Mouse (Mus musculus): ENCODE data around the gene Ostc. TPM values are rescaled to one million over a fixed set of nuclear protein-coding genes. Genes with fewer than 3 reads are reported as not detected.

Gene Ostc
- polyA plus RNA-seq, 1 experiment from 2014 or later = 454 TPM

GRCm38 (mm10) chr3:130691596-130692170 is 17.6 kb downstream of the Ostc start:
- Histone ChIP-seq H3K4me2 (ENCODE audit: low read depth, low read length) (peak overlapping the region; percentile 62), H3K27ac (replicated peaks; ENCODE audit: low read depth, low read length) (no peak overlapping the region), H3K4me3 (ENCODE audit: low read depth, low read length) (peak overlapping the region; percentile 30), H3K9me3 (ENCODE audit: control insufficient read depth, low read length) (no peaks in the 10 kb centered on the region), H3K9ac (ENCODE audit: low read depth, low read length) (no peak overlapping the region), H3K36me3 (ENCODE audit: control insufficient read depth, insufficient read depth, low read length) (peaks cover 21% of the 10 kb centered on the region), H3K4me1 (ENCODE audit: control insufficient read depth, insufficient read depth, low read length) (no peaks in the 10 kb centered on the region), H3K27me3 (replicated peaks; ENCODE audit: control insufficient read depth, insufficient read depth, low read length) (no peaks in the 10 kb centered on the region)
- 45% methylated on average over 12 of the region's 12 CpGs for WGBS
- ATAC-seq (ENCODE audit: low read depth) (no peak), DNase-seq (ENCODE audit: low spot score) (no peak)

GRCm38 (mm10) chr3:130690834-130691595 is 18.2 kb downstream of the Ostc start:
- peak overlapping the region; percentile 53; the same call in 1 of the 2 replicates for H3K27ac ChIP-seq (replicated peaks; ENCODE audit: low read depth, low read length)
- H3K9ac ChIP-seq (ENCODE audit: low read depth, low read length) = peak overlapping the region; percentile 35
- no peaks in the 10 kb centered on the region for H3K27me3 ChIP-seq (replicated peaks; ENCODE audit: control insufficient read depth, insufficient read depth, low read length)
- DNase-seq (ENCODE audit: low spot score) (peak; percentile 83), ATAC-seq (ENCODE audit: low read depth) (peak; percentile 81)
- no peaks in the 10 kb centered on the region for H3K4me1 ChIP-seq (ENCODE audit: control insufficient read depth, insufficient read depth, low read length)
- no peaks in the 10 kb centered on the region for H3K9me3 ChIP-seq (ENCODE audit: control insufficient read depth, low read length)
- H3K36me3 ChIP-seq (ENCODE audit: control insufficient read depth, insufficient read depth, low read length) = peaks cover 16% of the 10 kb centered on the region
- peak overlapping the region; percentile 62 for H3K4me2 ChIP-seq (ENCODE audit: low read depth, low read length)
- peak overlapping the region; percentile 30 for H3K4me3 ChIP-seq (ENCODE audit: low read depth, low read length)
- 14% methylated on average over 20 of the region's 20 CpGs for WGBS

- 13% methylated on average over 12 of the region's 12 CpGs for WGBS
- H3K4me2 ChIP-seq (ENCODE audit: low read depth, low read length) = no peak overlapping the region
- H3K4me3 ChIP-seq (ENCODE audit: low read depth, low read length) = no peak overlapping the region
- H3K9me3 ChIP-seq (ENCODE audit: control insufficient read depth, low read length) = no peaks in the 10 kb centered on the region
- H3K27me3 ChIP-seq (replicated peaks; ENCODE audit: control insufficient read depth, insufficient read depth, low read length) = no peaks in the 10 kb centered on the region
- ATAC-seq (ENCODE audit: low read depth) = peak; percentile 47
- DNase-seq (ENCODE audit: low spot score) = peak; percentile 89
- H3K4me1 ChIP-seq (ENCODE audit: control insufficient read depth, insufficient read depth, low read length) = no peaks in the 10 kb centered on the region
- H3K36me3 ChIP-seq (ENCODE audit: control insufficient read depth, insufficient read depth, low read length) = peaks cover 4% of the 10 kb centered on the region
- no peak overlapping the region for H3K9ac ChIP-seq (ENCODE audit: low read depth, low read length)
- no peak overlapping the region for H3K27ac ChIP-seq (replicated peaks; ENCODE audit: low read depth, low read length)
Observed at GRCm38 (mm10) chr3:130689630-130690029, 19.6 kb downstream of the Ostc start.

GRCm38 (mm10) chr3:130687051-130687450 is 22.2 kb downstream of the Ostc start:
- ATAC-seq (ENCODE audit: low read depth) = no peak
- Histone ChIP-seq H3K4me2 (ENCODE audit: low read depth, low read length) (no peak overlapping the region), H3K4me3 (ENCODE audit: low read depth, low read length) (no peak overlapping the region), H3K27ac (replicated peaks; ENCODE audit: low read depth, low read length) (no peak overlapping the region), H3K9ac (ENCODE audit: low read depth, low read length) (no peak overlapping the region), H3K36me3 (ENCODE audit: control insufficient read depth, insufficient read depth, low read length) (no peaks in the 10 kb centered on the region), H3K27me3 (replicated peaks; ENCODE audit: control insufficient read depth, insufficient read depth, low read length) (no peaks in the 10 kb centered on the region), H3K4me1 (ENCODE audit: control insufficient read depth, insufficient read depth, low read length) (no peaks in the 10 kb centered on the region), H3K9me3 (ENCODE audit: control insufficient read depth, low read length) (no peaks in the 10 kb centered on the region)
- DNase-seq (ENCODE audit: low spot score) = no peak
- 87% methylated on average over 1 of the region's 1 CpGs for WGBS

GRCm38 (mm10) chr3:130685014-130685366 is 24.3 kb downstream of the Ostc start:
- WGBS = 77% methylated on average over 8 of the region's 8 CpGs
- Histone ChIP-seq H3K4me2 (ENCODE audit: low read depth, low read length) (no peak overlapping the region), H3K9ac (ENCODE audit: low read depth, low read length) (no peak overlapping the region), H3K27me3 (replicated peaks; ENCODE audit: control insufficient read depth, insufficient read depth, low read length) (no peaks in the 10 kb centered on the region), H3K27ac (replicated peaks; ENCODE audit: low read depth, low read length) (no peak overlapping the region), H3K4me1 (ENCODE audit: control insufficient read depth, insufficient read depth, low read length) (no peaks in the 10 kb centered on the region), H3K4me3 (ENCODE audit: low read depth, low read length) (no peak overlapping the region), H3K36me3 (ENCODE audit: control insufficient read depth, insufficient read depth, low read length) (no peaks in the 10 kb centered on the region), H3K9me3 (ENCODE audit: control insufficient read depth, low read length) (no peaks in the 10 kb centered on the region)
- ATAC-seq (ENCODE audit: low read depth) = no peak
- DNase-seq (ENCODE audit: low spot score) = no peak

GRCm38 (mm10) chr3:130684276-130685013 is 24.8 kb downstream of the Ostc start:
- Histone ChIP-seq H3K4me2 (ENCODE audit: low read depth, low read length) (no peak overlapping the region), H3K4me3 (ENCODE audit: low read depth, low read length) (no peak overlapping the region), H3K27me3 (replicated peaks; ENCODE audit: control insufficient read depth, insufficient read depth, low read length) (no peaks in the 10 kb centered on the region), H3K9me3 (ENCODE audit: control insufficient read depth, low read length) (no peaks in the 10 kb centered on the region), H3K27ac (replicated peaks; ENCODE audit: low read depth, low read length) (no peak overlapping the region), H3K36me3 (ENCODE audit: control insufficient read depth, insufficient read depth, low read length) (no peaks in the 10 kb centered on the region), H3K4me1 (ENCODE audit: control insufficient read depth, insufficient read depth, low read length) (no peaks in the 10 kb centered on the region), H3K9ac (ENCODE audit: low read depth, low read length) (no peak overlapping the region)
- ATAC-seq (ENCODE audit: low read depth) (no peak), DNase-seq (ENCODE audit: low spot score) (no peak)
- 86% methylated on average over 9 of the region's 9 CpGs for WGBS

GRCm38 (mm10) chr3:130683836-130684235 is 25.4 kb downstream of the Ostc start:
- DNase-seq (ENCODE audit: low spot score) (no peak), ATAC-seq (ENCODE audit: low read depth) (no peak)
- no peaks in the 10 kb centered on the region for H3K36me3 ChIP-seq (ENCODE audit: control insufficient read depth, insufficient read depth, low read length)
- 77% methylated on average over 8 of the region's 8 CpGs for WGBS
- H3K4me1 ChIP-seq (ENCODE audit: control insufficient read depth, insufficient read depth, low read length) = no peaks in the 10 kb centered on the region
- H3K9ac ChIP-seq (ENCODE audit: low read depth, low read length) = no peak overlapping the region
- H3K27ac ChIP-seq (replicated peaks; ENCODE audit: low read depth, low read length) = no peak overlapping the region
- H3K27me3 ChIP-seq (replicated peaks; ENCODE audit: control insufficient read depth, insufficient read depth, low read length) = no peaks in the 10 kb centered on the region
- no peak overlapping the region for H3K4me3 ChIP-seq (ENCODE audit: low read depth, low read length)
- no peaks in the 10 kb centered on the region for H3K9me3 ChIP-seq (ENCODE audit: control insufficient read depth, low read length)
- H3K4me2 ChIP-seq (ENCODE audit: low read depth, low read length) = no peak overlapping the region

GRCm38 (mm10) chr3:130682183-130682582 is 27.1 kb downstream of the Ostc start:
- H3K4me2 ChIP-seq (ENCODE audit: low read depth, low read length) = no peak overlapping the region
- H3K27ac ChIP-seq (replicated peaks; ENCODE audit: low read depth, low read length) = no peak overlapping the region
- WGBS = 68% methylated on average over 9 of the region's 9 CpGs
- no peak overlapping the region for H3K9ac ChIP-seq (ENCODE audit: low read depth, low read length)
- H3K27me3 ChIP-seq (replicated peaks; ENCODE audit: control insufficient read depth, insufficient read depth, low read length) = no peaks in the 10 kb centered on the region
- no peaks in the 10 kb centered on the region for H3K9me3 ChIP-seq (ENCODE audit: control insufficient read depth, low read length)
- no peaks in the 10 kb centered on the region for H3K4me1 ChIP-seq (ENCODE audit: control insufficient read depth, insufficient read depth, low read length)
- H3K4me3 ChIP-seq (ENCODE audit: low read depth, low read length) = no peak overlapping the region
- H3K36me3 ChIP-seq (ENCODE audit: control insufficient read depth, insufficient read depth, low read length) = no peaks in the 10 kb centered on the region
- DNase-seq (ENCODE audit: low spot score) (peak; percentile 22), ATAC-seq (ENCODE audit: low read depth) (no peak)

Measured in embryonic facial prominence, embryonic 14.5 days (tissue).